Mouse (Mus musculus): ENCODE results near the gene Olfr503. TPM values are rescaled to one million over a fixed set of nuclear protein-coding genes. Genes with fewer than 3 reads are reported as not detected.
"Not testable (repeated sequence)": the region's sequence is repeated elsewhere in the genome, so short reads cannot be mapped to it uniquely, and the experiment has no call there.

Gene Olfr503
- total RNA-seq (2015; ENCODE audit: low replicate concordance) (not detected in 2 replicates), total RNA-seq (2017; ENCODE audit: low replicate concordance) (not detected in 2 replicates)

DNA sequence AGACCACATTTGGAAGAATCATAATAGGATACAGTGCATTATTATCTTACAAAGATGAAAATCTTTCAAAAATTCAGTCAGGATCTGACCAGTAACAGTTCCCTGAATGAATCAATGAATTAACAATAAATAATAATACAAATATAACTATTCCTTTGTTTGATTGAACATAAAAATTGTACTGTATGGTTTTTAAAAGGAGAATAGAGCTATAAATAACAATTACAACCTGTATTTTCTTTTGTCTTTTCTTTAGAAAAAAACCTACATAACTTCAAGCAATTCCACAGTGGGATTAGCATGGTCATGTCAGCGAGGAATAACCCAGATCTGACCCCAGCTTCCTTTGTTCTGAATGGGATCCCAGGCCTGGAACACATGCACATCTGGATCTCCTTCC, at the start of gene Olfr503:
Gene Olfr503 (plus strand): TSS at position 301 of the 400 bp plus-strand sequence.
- ATAC-seq (replicated peaks; ENCODE audit: low FRiP score, poor library complexity, severe bottlenecking) = not testable (repeated sequence)

- no peak for ATAC-seq (replicated peaks; ENCODE audit: low FRiP score, poor library complexity, severe bottlenecking)
Observed at GRCm38 (mm10) chr7:108524965-108525364, 19.4 kb upstream of the Olfr503 start, which contains the start of gene Olfr502. Gene Olfr502, minus strand, starts transcription at chr7:108525065.

GRCm38 (mm10) chr7:108542416-108542815, 1.9 kb upstream of the Olfr503 start:
- no peak for ATAC-seq (replicated peaks; ENCODE audit: low FRiP score, poor library complexity, severe bottlenecking)

DNA sequence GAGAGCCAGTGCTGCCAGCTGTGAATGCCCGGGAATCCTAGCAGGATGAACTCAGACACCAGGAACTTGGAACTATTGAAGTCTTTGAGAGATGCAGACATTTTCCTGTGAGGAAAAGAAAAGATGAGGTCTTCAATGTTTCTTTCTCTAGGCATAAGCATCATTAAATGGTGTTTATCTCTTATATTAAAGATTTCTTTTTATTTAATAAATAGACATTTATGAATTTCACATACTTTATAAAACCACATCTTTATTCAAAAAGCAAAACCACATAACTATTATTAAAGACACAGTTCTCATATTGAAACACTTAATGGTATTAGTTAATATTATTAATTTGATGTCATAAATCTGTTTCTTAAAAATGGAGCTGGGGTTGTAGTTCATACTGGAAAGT, 21.4 kb downstream of the Olfr503 start, which contains the start of gene Olfr504:
Gene Olfr504 (minus strand): TSS at position 101 of the 400 bp plus-strand sequence.
- ATAC-seq (replicated peaks; ENCODE audit: low FRiP score, poor library complexity, severe bottlenecking) = no peak

DNA sequence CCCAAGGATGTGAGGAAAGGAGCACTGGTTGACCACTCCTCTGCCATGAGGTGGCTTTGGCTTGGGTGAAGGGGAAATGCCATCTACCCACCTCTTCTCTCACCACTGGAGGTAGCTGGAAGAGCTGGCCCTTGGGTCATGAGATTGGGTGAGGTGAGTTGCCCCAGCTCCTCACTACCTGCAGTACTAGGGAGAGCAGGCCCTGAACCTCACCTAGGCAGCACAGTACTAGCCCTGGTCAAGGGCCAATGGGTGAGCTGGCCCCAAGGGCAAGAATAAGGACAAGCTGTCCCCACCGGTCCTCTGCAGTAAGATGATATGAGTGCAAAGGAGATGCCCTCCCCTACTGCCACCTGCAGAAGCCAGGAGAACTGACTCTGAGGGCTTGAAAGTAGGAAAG, 45.5 kb downstream of the Olfr503 start:
- no peak for ATAC-seq (replicated peaks; ENCODE audit: low FRiP score, poor library complexity, severe bottlenecking)

Other genes with a start within 250 kb of the Olfr503 start
- gene Olfr491, start 231.1 kb upstream of the Olfr503 start, total RNA-seq (2015; ENCODE audit: low replicate concordance) = not detected in 2 replicates
- gene Olfr491, start 231.1 kb upstream of the Olfr503 start, total RNA-seq (2017; ENCODE audit: low replicate concordance) = not detected in 2 replicates
- gene Olfr492, start 220.9 kb upstream of the Olfr503 start, total RNA-seq (2015; ENCODE audit: low replicate concordance) = not detected in 2 replicates
- not detected in 2 replicates for gene Olfr492, start 220.9 kb upstream of the Olfr503 start, total RNA-seq (2017; ENCODE audit: low replicate concordance)
- gene Olfr493, start 197.5 kb upstream of the Olfr503 start, total RNA-seq (2015; ENCODE audit: low replicate concordance) = not detected in 2 replicates
- not detected in 2 replicates for gene Olfr493, start 197.5 kb upstream of the Olfr503 start, total RNA-seq (2017; ENCODE audit: low replicate concordance)
- gene Olfr494, start 179.2 kb upstream of the Olfr503 start, total RNA-seq (2015; ENCODE audit: low replicate concordance) = not detected in 2 replicates
- not detected in 2 replicates for gene Olfr494, start 179.2 kb upstream of the Olfr503 start, total RNA-seq (2017; ENCODE audit: low replicate concordance)
- gene Olfr495, start 151.4 kb upstream of the Olfr503 start, total RNA-seq (2015; ENCODE audit: low replicate concordance) = not detected in 2 replicates
- gene Olfr495, start 151.4 kb upstream of the Olfr503 start, total RNA-seq (2017; ENCODE audit: low replicate concordance) = not detected in 2 replicates
- not detected in 2 replicates for gene Olfr497, start 124.1 kb upstream of the Olfr503 start, total RNA-seq (2015; ENCODE audit: low replicate concordance)
- not detected in 2 replicates for gene Olfr497, start 124.1 kb upstream of the Olfr503 start, total RNA-seq (2017; ENCODE audit: low replicate concordance)
- not detected in 2 replicates for gene Olfr498, start 79.2 kb upstream of the Olfr503 start, total RNA-seq (2015; ENCODE audit: low replicate concordance)
- not detected in 2 replicates for gene Olfr498, start 79.2 kb upstream of the Olfr503 start, total RNA-seq (2017; ENCODE audit: low replicate concordance)
- gene Olfr502, start 19.5 kb upstream of the Olfr503 start, total RNA-seq (2015; ENCODE audit: low replicate concordance) = not detected in 2 replicates
- gene Olfr502, start 19.5 kb upstream of the Olfr503 start, total RNA-seq (2017; ENCODE audit: low replicate concordance) = not detected in 2 replicates
- not detected in 2 replicates for gene Olfr504, start 21.3 kb downstream of the Olfr503 start, total RNA-seq (2015; ENCODE audit: low replicate concordance)
- gene Olfr504, start 21.3 kb downstream of the Olfr503 start, total RNA-seq (2017; ENCODE audit: low replicate concordance) = not detected in 2 replicates
- gene Olfr506, start 66.3 kb downstream of the Olfr503 start, total RNA-seq (2015; ENCODE audit: low replicate concordance) = not detected in 2 replicates
- gene Olfr506, start 66.3 kb downstream of the Olfr503 start, total RNA-seq (2017; ENCODE audit: low replicate concordance) = not detected in 2 replicates
- not detected in 2 replicates for gene Olfr507, start 77.3 kb downstream of the Olfr503 start, total RNA-seq (2015; ENCODE audit: low replicate concordance)
- gene Olfr507, start 77.3 kb downstream of the Olfr503 start, total RNA-seq (2017; ENCODE audit: low replicate concordance) = not detected in 2 replicates
- not detected in 2 replicates for gene Olfr508, start 85.5 kb downstream of the Olfr503 start, total RNA-seq (2015; ENCODE audit: low replicate concordance)
- gene Olfr508, start 85.5 kb downstream of the Olfr503 start, total RNA-seq (2017; ENCODE audit: low replicate concordance) = not detected in 2 replicates
- 0.21 TPM in 1 of 2 replicates, not detected in the other for gene Olfr509, start 107.4 kb downstream of the Olfr503 start, total RNA-seq (2015; ENCODE audit: low replicate concordance)
- not detected in 2 replicates for gene Olfr509, start 107.4 kb downstream of the Olfr503 start, total RNA-seq (2017; ENCODE audit: low replicate concordance)
- gene Olfr510, start 121.9 kb downstream of the Olfr503 start, total RNA-seq (2015; ENCODE audit: low replicate concordance) = 0.77 TPM in 1 of 2 replicates, not detected in the other
- not detected in 2 replicates for gene Olfr510, start 121.9 kb downstream of the Olfr503 start, total RNA-seq (2017; ENCODE audit: low replicate concordance)
- gene Olfr512, start 168.8 kb downstream of the Olfr503 start, total RNA-seq (2015; ENCODE audit: low replicate concordance) = not detected in 2 replicates
- gene Olfr512, start 168.8 kb downstream of the Olfr503 start, total RNA-seq (2017; ENCODE audit: low replicate concordance) = not detected in 2 replicates
- gene Olfr513, start 206.4 kb downstream of the Olfr503 start, total RNA-seq (2015; ENCODE audit: low replicate concordance) = not detected in 2 replicates
- gene Olfr513, start 206.4 kb downstream of the Olfr503 start, total RNA-seq (2017; ENCODE audit: low replicate concordance) = not detected in 2 replicates

Measured in erythroblast, adult 5-6 weeks (primary cell).